Mouse (Mus musculus): ENCODE data around the gene Slfn1. TPM values are rescaled to one million over a fixed set of nuclear protein-coding genes. Genes with fewer than 3 reads are reported as not detected.

Gene Slfn1
- total RNA-seq, 2 experiments from 2014 or later = 4.2 to 6.9 TPM

Other genes with a start within 250 kb of the Slfn1 start
- gene Rffl, start 245.6 kb upstream of the Slfn1 start, total RNA-seq (2015; ENCODE audit: low replicate concordance) = 57.4 and 59.5 TPM in 2 replicates
- gene Rffl, start 245.6 kb upstream of the Slfn1 start, total RNA-seq (2017; ENCODE audit: low replicate concordance) = 78.4 and 78.7 TPM in 2 replicates
- 2.9 and 5.9 TPM in 2 replicates for gene Rad51d, start 226.2 kb upstream of the Slfn1 start, total RNA-seq (2015; ENCODE audit: low replicate concordance)
- 4.4 and 4.5 TPM in 2 replicates for gene Rad51d, start 226.2 kb upstream of the Slfn1 start, total RNA-seq (2017; ENCODE audit: low replicate concordance)
- not detected in 2 replicates for gene Fndc8, start 224.7 kb upstream of the Slfn1 start, total RNA-seq (2015; ENCODE audit: low replicate concordance)
- gene Fndc8, start 224.7 kb upstream of the Slfn1 start, total RNA-seq (2017; ENCODE audit: low replicate concordance) = not detected in 2 replicates
- 2.5 and 7.1 TPM in 2 replicates for gene Nle1, start 208.4 kb upstream of the Slfn1 start, total RNA-seq (2015; ENCODE audit: low replicate concordance)
- 1.1 and 2.6 TPM in 2 replicates for gene Nle1, start 208.4 kb upstream of the Slfn1 start, total RNA-seq (2017; ENCODE audit: low replicate concordance)
- not detected in 2 replicates for gene Unc45b, start 206.3 kb upstream of the Slfn1 start, total RNA-seq (2015; ENCODE audit: low replicate concordance)
- not detected in 2 replicates for gene Unc45b, start 206.3 kb upstream of the Slfn1 start, total RNA-seq (2017; ENCODE audit: low replicate concordance)
- gene Slfn5, start 165.5 kb upstream of the Slfn1 start, total RNA-seq (2015; ENCODE audit: low replicate concordance) = 4.6 and 7.6 TPM in 2 replicates
- gene Slfn5, start 165.5 kb upstream of the Slfn1 start, total RNA-seq (2017; ENCODE audit: low replicate concordance) = 4.5 and 5.5 TPM in 2 replicates
- 6.8 and 10.1 TPM in 2 replicates for gene Slfn9, start 125.0 kb upstream of the Slfn1 start, total RNA-seq (2015; ENCODE audit: low replicate concordance)
- 6.0 and 6.1 TPM in 2 replicates for gene Slfn9, start 125.0 kb upstream of the Slfn1 start, total RNA-seq (2017; ENCODE audit: low replicate concordance)
- gene Slfn8, start 96.0 kb upstream of the Slfn1 start, total RNA-seq (2015; ENCODE audit: low replicate concordance) = 6.5 and 22.2 TPM in 2 replicates
- 2.9 and 4.7 TPM in 2 replicates for gene Slfn8, start 96.0 kb upstream of the Slfn1 start, total RNA-seq (2017; ENCODE audit: low replicate concordance)
- 32.1 and 39.4 TPM in 2 replicates for gene Slfn2, start 51.7 kb upstream of the Slfn1 start, total RNA-seq (2015; ENCODE audit: low replicate concordance)
- 40.9 and 43.8 TPM in 2 replicates for gene Slfn2, start 51.7 kb upstream of the Slfn1 start, total RNA-seq (2017; ENCODE audit: low replicate concordance)
- gene Slfn4, start 58.3 kb downstream of the Slfn1 start, total RNA-seq (2015; ENCODE audit: low replicate concordance) = 21.3 and 75.9 TPM in 2 replicates
- gene Slfn4, start 58.3 kb downstream of the Slfn1 start, total RNA-seq (2017; ENCODE audit: low replicate concordance) = 4.2 and 12.1 TPM in 2 replicates
- gene Slfn3, start 74.5 kb downstream of the Slfn1 start, total RNA-seq (2015; ENCODE audit: low replicate concordance) = 5.0 and 19.3 TPM in 2 replicates
- 12.3 and 35.9 TPM in 2 replicates for gene Slfn3, start 74.5 kb downstream of the Slfn1 start, total RNA-seq (2017; ENCODE audit: low replicate concordance)
- gene Slfn14, start 169.9 kb downstream of the Slfn1 start, total RNA-seq (2015; ENCODE audit: low replicate concordance) = 86.4 and 88.3 TPM in 2 replicates
- gene Slfn14, start 169.9 kb downstream of the Slfn1 start, total RNA-seq (2017; ENCODE audit: low replicate concordance) = 93.6 and 106 TPM in 2 replicates
- gene Ap2b1, start 182.2 kb downstream of the Slfn1 start, total RNA-seq (2015; ENCODE audit: low replicate concordance) = 42.3 and 43.6 TPM in 2 replicates
- 49.8 and 49.9 TPM in 2 replicates for gene Ap2b1, start 182.2 kb downstream of the Slfn1 start, total RNA-seq (2017; ENCODE audit: low replicate concordance)
- 1.1 and 2.5 TPM in 2 replicates for gene Pex12, start 185.7 kb downstream of the Slfn1 start, total RNA-seq (2015; ENCODE audit: low replicate concordance)
- 2.2 TPM in 1 of 2 replicates, not detected in the other for gene Pex12, start 185.7 kb downstream of the Slfn1 start, total RNA-seq (2017; ENCODE audit: low replicate concordance)